Mouse (Mus musculus) testis, adult 2 months (tissue): ENCODE results near the gene Gon4l.

ENCODE experiments used
- CTCF ChIP-seq: fragments of 200-500 bp; IDR thresholded peaks from 2 replicates; pipeline ENCODE4 v1.5.1; 2012; ENCODE audit warnings: low read depth, mild to moderate bottlenecking, inconsistent platforms, low read length, moderate library complexity; ENCODE audit not compliant: control insufficient read depth, insufficient read depth, insufficient replicate concordance
- POLR2A ChIP-seq: fragments of 200-500 bp; IDR thresholded peaks from 2 replicates; pipeline ENCODE4 v1.6.1; 2012; ENCODE audit warnings: low read depth, mild to moderate bottlenecking, inconsistent platforms, low read length, moderate library complexity; ENCODE audit not compliant: control insufficient read depth

- TF ChIP-seq CTCF (no peak), POLR2A (no peak)
Measured at GRCm38 (mm10) chr3:88803910-88804540, 31.0 kb upstream of the Gon4l start.
